Mouse (Mus musculus) cerebellum, adult 2 months (tissue): ENCODE measurements at regions not wholly inside any gene's neighbourhood (a gene's known extent, or its start where the extent isn't known, plus 50 kb on each side); places are given as distances from the start of the nearest gene placed in this dataset.

Source experiments
- DNase-seq, 2 experiments: peaks; one replicate each; pipeline ENCODE4 v3.0.0; 2021
- H3K27ac ChIP-seq: fragments of 200-500 bp; 2 replicates; pipeline ENCODE4 v1.5.1; 2012; ENCODE audit warnings: low read length, control low read depth, inconsistent platforms; ENCODE audit not compliant: insufficient read depth
- H3K27me3 ChIP-seq: fragments of 200-500 bp; 2 replicates; pipeline ENCODE4 v1.6.1; 2012; ENCODE audit warnings: inconsistent platforms, mild to moderate bottlenecking, low read length, moderate library complexity; ENCODE audit not compliant: control insufficient read depth, insufficient read depth
- H3K4me1 ChIP-seq: fragments of 200-500 bp; 2 replicates; pipeline ENCODE4 v1.6.1; 2011; ENCODE audit warnings: low read length; ENCODE audit not compliant: control insufficient read depth, insufficient read depth
- H3K4me3 ChIP-seq: fragments of 200-500 bp; replicated peaks from 2 replicates; pipeline ENCODE3; 2011; ENCODE audit warnings: mild to moderate bottlenecking, low read depth, low read length, control low read depth; ENCODE audit not compliant: insufficient read depth
- CTCF ChIP-seq: fragments of 200-500 bp; IDR thresholded peaks from 2 replicates; pipeline ENCODE4 v1.5.1; 2011; ENCODE audit warnings: low read depth, mild to moderate bottlenecking, control low read depth, low read length, moderate library complexity, borderline replicate concordance; ENCODE audit not compliant: insufficient read depth
- POLR2A ChIP-seq: fragments of 200-500 bp; IDR thresholded peaks from 2 replicates; pipeline ENCODE4 v1.6.1; 2011; ENCODE audit warnings: low read length, control low read depth, borderline replicate concordance; ENCODE audit not compliant: insufficient read depth
- WGBS: fragments of 180-500 bp; shearing (Covaris S2); methylation state at CpG from one replicate; pipeline ENCODE4 v1.1.7; 2018; 5-methylcytosine and 5-hydroxymethylcytosine counted together

DNA sequence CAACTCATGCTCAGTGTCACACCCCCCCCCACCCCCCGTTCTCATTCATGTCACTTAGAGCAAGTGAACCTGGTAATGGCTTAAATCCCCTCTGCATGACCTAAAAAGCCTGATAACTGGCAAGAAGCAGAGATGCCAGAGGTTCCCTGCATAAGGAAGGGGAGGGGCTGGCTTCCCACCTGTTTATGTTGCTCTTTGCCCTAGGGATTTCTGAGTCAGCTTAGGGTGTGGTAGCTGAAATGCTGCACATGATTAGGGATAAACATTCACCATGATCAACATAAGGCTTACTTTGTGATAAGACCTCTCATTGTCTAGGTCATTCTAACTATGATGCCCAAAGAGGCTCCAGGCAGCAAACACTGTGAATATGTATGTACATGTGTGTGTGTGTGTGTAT lies 72.7 kb upstream of the A230072I06Rik start:
- no peak for DNase-seq
- WGBS: 74% methylated on average over 1 of the region's 1 CpGs
- Histone ChIP-seq H3K4me3 (no peak overlapping the region), H3K4me1 (no peaks in the 10 kb centered on the region), H3K27me3 (no peaks in the 10 kb centered on the region), H3K27ac (no peak overlapping the region)
- TF ChIP-seq CTCF (no peak), POLR2A (no peak)

DNA sequence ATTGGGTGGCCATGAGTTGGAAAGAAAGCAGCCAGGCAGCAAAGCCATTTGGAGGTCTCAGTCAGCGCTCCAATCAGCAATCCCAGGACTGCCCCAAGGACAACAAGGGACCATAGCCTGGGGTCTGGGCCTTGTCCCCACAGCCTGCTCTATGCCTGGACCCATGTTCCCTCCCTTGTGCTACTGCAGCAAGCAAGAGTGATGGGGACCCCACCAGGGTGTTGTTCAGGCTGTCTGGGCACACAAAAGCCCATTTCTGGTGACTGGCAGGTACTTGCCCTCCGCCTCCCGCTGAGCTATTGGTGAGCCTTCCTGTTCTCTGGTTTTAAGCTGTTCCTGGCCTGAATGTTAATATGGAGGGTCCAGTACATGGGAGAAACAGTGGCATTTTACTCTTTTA lies 71.2 kb upstream of the A230072I06Rik start:
- H3K27me3 ChIP-seq: no peaks in the 10 kb centered on the region
- TF ChIP-seq CTCF (no peak), POLR2A (no peak)
- 64% methylated on average over 3 of the region's 3 CpGs for WGBS
- no peaks in the 10 kb centered on the region for H3K4me1 ChIP-seq
- no peak overlapping the region for H3K27ac ChIP-seq
- no peak for DNase-seq
- H3K4me3 ChIP-seq: no peak overlapping the region

DNA sequence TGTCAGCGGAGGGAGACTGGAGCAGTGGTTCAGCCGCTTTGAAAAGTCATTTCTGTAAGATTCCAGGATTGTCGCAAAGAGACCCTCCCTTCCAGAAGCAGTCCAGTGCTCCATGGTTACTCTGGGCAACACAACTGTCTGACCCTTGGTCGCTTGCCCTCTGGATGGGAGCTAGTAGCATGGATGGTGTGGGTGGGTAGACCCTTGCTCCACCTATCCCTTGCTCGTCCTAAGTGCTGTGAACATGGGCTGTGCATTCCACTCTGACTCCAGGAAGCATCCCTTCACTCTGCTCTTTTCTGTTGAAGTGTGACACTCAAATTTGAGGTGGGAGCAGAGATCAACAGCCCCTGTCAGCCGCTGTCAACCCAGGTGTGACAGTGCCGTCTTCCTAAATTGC lies 64.8 kb upstream of the A230072I06Rik start:
- WGBS: 73% methylated on average over 7 of the region's 7 CpGs
- H3K4me3 ChIP-seq: no peak overlapping the region
- H3K27me3 ChIP-seq: no peaks in the 10 kb centered on the region; the same call in 1 of the 2 replicates

DNA sequence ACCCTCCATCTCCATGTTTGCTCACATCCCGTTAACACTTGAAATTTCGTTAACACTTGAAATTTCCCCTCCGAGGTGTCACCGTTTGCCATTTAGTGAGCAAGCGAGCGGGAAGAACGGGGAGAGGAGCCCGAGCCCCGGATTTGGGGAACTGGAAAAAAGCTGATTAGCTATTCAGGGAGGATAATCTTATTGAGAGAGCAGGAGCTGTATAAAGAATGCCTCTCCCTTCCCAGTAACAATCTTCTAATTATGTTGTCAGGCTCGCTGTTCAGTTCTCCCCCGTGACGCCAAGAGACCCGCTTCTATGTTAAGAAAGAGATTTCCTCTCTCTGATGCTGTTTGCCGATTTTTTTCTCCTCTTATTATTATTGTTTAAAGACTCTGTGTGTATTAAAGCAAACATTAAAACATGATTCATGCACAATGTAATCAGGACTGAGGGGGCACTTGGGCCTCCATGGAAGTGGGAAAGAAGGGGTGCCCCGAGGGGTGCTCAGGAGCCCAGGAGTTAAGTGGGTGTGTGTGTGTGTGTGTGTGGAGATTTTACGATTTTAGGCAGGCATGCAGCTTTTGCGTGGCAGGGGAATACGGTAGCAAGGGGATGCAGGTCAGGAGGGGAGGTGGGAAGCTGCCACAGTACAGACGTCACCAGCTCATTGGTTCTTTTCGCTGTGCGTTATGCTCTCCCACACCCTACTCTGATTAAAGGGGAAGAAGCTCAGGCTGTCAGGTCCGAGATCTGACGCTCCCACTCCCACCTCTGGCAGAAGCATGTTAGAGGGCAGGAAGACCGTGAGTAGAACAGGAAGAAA lies 64.2 kb upstream of the A230072I06Rik start:
- H3K4me3 ChIP-seq: no peak overlapping the region
- H3K27me3 ChIP-seq: no peaks in the 10 kb centered on the region; the same call in 1 of the 2 replicates
- H3K4me1 ChIP-seq: no peaks in the 10 kb centered on the region
- TF ChIP-seq CTCF: no peak
- no peak for TF ChIP-seq POLR2A
- no peak overlapping the region for H3K27ac ChIP-seq
- no peak for DNase-seq
- WGBS: 46% methylated on average over 24 of the region's 24 CpGs

More for the DNA sequence above, 64.8 kb upstream of the A230072I06Rik start:
- no peaks in the 10 kb centered on the region for H3K4me1 ChIP-seq
- H3K27ac ChIP-seq: no peak overlapping the region
- TF ChIP-seq POLR2A: no peak
- no peak for TF ChIP-seq CTCF
- DNase-seq: no peak

DNA sequence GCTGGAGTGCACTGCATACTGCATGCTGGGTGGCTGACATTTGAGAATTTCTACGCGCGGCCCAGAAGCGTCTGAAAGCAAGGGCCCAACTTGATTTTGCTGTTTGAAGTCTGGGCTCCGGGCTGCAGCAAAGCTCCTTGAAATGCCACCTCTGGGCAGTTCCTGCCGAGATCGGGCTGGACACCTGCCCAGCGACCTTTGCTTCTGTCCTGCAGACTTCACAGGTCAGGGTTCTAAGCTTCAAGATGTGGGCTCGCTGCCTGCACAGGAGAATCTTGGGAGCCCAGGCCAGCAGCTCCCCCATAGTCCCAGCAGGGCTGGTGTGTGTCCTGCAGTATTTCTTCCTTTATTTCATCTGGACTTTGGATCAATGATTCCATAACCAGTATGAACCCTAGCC lies 57.1 kb upstream of the A230072I06Rik start:
- H3K27ac ChIP-seq: no peak overlapping the region
- no peak for TF ChIP-seq CTCF
- DNase-seq: no peak
- no peaks in the 10 kb centered on the region for H3K27me3 ChIP-seq
- WGBS: 70% methylated on average over 9 of the region's 9 CpGs
- H3K4me1 ChIP-seq: no peaks in the 10 kb centered on the region
- no peak overlapping the region for H3K4me3 ChIP-seq

DNA sequence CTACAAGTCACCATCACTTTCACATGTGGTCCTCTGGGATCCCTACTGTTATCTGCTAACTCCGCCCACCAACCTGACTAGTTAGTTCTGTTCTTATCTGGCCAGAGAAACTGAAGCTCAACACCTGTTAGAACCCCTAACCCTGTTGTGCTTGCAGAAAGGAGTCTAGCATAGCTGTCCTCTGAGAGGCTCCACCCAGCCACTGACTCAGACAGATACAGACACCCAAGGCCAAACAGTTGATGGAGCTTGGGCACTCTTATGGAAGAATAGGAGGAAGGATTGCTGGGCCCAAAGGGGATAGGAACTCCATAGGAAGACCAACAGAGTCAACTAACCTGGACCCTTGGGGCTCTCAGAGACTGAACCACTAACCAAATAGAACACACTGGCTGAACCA lies 55.2 kb upstream of the A230072I06Rik start:
- DNase-seq: no peak
- 100% methylated on average over 1 of the region's 1 CpGs for WGBS

More for the DNA sequence above, 55.2 kb upstream of the A230072I06Rik start:
- Histone ChIP-seq H3K4me1 (no peaks in the 10 kb centered on the region), H3K27ac (no peak overlapping the region), H3K4me3 (no peak overlapping the region), H3K27me3 (no peaks in the 10 kb centered on the region)
- TF ChIP-seq CTCF: no peak
- TF ChIP-seq POLR2A: no peak
